Mouse (Mus musculus) Patski (cell line): ENCODE data around the gene Cntnap2. TPM values are rescaled to one million over a fixed set of nuclear protein-coding genes. Genes with fewer than 3 reads are reported as not detected.
"Not testable (repeated sequence)": the region's sequence is repeated elsewhere in the genome, so short reads cannot be mapped to it uniquely, and the experiment has no call there.

Experiments used
- ATAC-seq: fragments of 100-300 bp; one replicate; pipeline ENCODE4 v1.8.0; 2021
- CTCF ChIA-PET: fragments of 350-600 bp; sonication (Branson Sonifier 250); formaldehyde crosslinking; loops from one replicate; lab custom pipeline; 2022; ENCODE audit warnings: inconsistent platforms; lab: Charles Lee
- POLR2A ChIA-PET: fragments of 350-600 bp; sonication (Branson Sonifier 250); formaldehyde crosslinking; loops from one replicate; lab custom pipeline; 2022; ENCODE audit warnings: antibody characterized with exemption, inconsistent platforms; lab: Charles Lee
- DNase-seq: peaks from one replicate; pipeline ENCODE4 v3.0.0-alpha.2; 2011; ENCODE audit warnings: low read depth, low spot score
- H3K27me3 ChIP-seq: fragments of 371-371 bp; one replicate; pipeline ENCODE4 v1.5.1; 2021
- CTCF ChIP-seq: fragments of 100-300 bp; IDR thresholded peaks from one replicate; pipeline ENCODE4 v1.5.1; 2021
- in situ Hi-C: fragments of 300-500 bp; cut with MboI; formaldehyde crosslinking; loops from 3 replicates; pipeline ENCODE4 v1.11.1; 2018; ENCODE audit warnings: low pct_unique_long_range_greater_than_20kb, mixed read lengths
- polyA plus RNA-seq: library from polyadenylated mRNA; unstranded; gene quantifications from one replicate; pipeline ENCODE4 v1.2.3, GENCODE M21; 2021

Gene Cntnap2
- polyA plus RNA-seq, 1 experiment from 2014 or later: 0.01 TPM

- in situ Hi-C loops: no loop called here
- DNase-seq (no peak), ATAC-seq (no peak)
- no peaks in the 10 kb centered on the region for H3K27me3 ChIP-seq
- POLR2A ChIA-PET: no interaction called here
- TF ChIP-seq CTCF: no peak
- CTCF ChIA-PET: no interaction called here
Observed at GRCm38 (mm10) chr6:47044385-47045200, 1985.4 kb downstream of the Cntnap2 start.

GRCm38 (mm10) chr6:47049051-47049450 is 1989.9 kb downstream of the Cntnap2 start:
- DNase-seq: no peak
- no peak for ATAC-seq
- in situ Hi-C loops: no loop called here
- ChIA-PET POLR2A (no interaction called here), CTCF (no interaction called here)
- H3K27me3 ChIP-seq: no peaks in the 10 kb centered on the region
- TF ChIP-seq CTCF: no peak

GRCm38 (mm10) chr6:47050319-47051222 is 1991.4 kb downstream of the Cntnap2 start:
- ATAC-seq (no peak), DNase-seq (no peak)
- TF ChIP-seq CTCF: no peak
- ChIA-PET CTCF (no interaction called here), POLR2A (no interaction called here)
- no peaks in the 10 kb centered on the region for H3K27me3 ChIP-seq
- in situ Hi-C loops: no loop called here

- in situ Hi-C loops: no loop called here
- ATAC-seq (no peak), DNase-seq (no peak)
- ChIA-PET POLR2A (no interaction called here), CTCF (interaction anchor here (1.5 kb wide), 1 partner anchor 9 kb away, joined by 3 read pairs; no protein-coding TSS in a partner anchor)
- H3K27me3 ChIP-seq: peaks cover 3% of the 10 kb centered on the region
- TF ChIP-seq CTCF: no peak
Observed at GRCm38 (mm10) chr6:47061341-47061740, 2002.2 kb downstream of the Cntnap2 start.

- CTCF ChIA-PET: no interaction called here
- no peak for ATAC-seq
- TF ChIP-seq CTCF: no peak
- H3K27me3 ChIP-seq: peaks cover 4% of the 10 kb centered on the region
- POLR2A ChIA-PET: no interaction called here
- DNase-seq: no peak
- in situ Hi-C loops: no loop called here
Observed at GRCm38 (mm10) chr6:47089998-47090397, 2030.8 kb downstream of the Cntnap2 start.

GRCm38 (mm10) chr6:47104951-47105350 is 2045.8 kb downstream of the Cntnap2 start:
- DNase-seq: no peak
- peaks cover 6% of the 10 kb centered on the region for H3K27me3 ChIP-seq
- no peak for TF ChIP-seq CTCF
- in situ Hi-C loops: no loop called here
- ChIA-PET CTCF (no interaction called here), POLR2A (no interaction called here)
- no peak for ATAC-seq

- no peak for TF ChIP-seq CTCF
- in situ Hi-C loops: no loop called here
- peaks cover 6% of the 10 kb centered on the region for H3K27me3 ChIP-seq
- ATAC-seq (no peak), DNase-seq (no peak)
- ChIA-PET CTCF (no interaction called here), POLR2A (no interaction called here)
Observed at GRCm38 (mm10) chr6:47109582-47110220, 2050.5 kb downstream of the Cntnap2 start.

GRCm38 (mm10) chr6:47134063-47134462 is 2074.9 kb downstream of the Cntnap2 start:
- H3K27me3 ChIP-seq, DNase-seq, in situ Hi-C loops, ATAC-seq, CTCF ChIA-PET, POLR2A ChIA-PET: not testable (repeated sequence)

- POLR2A ChIA-PET, in situ Hi-C loops, H3K27me3 ChIP-seq, CTCF ChIA-PET, DNase-seq, ATAC-seq: not testable (repeated sequence)
Observed at GRCm38 (mm10) chr6:47153018-47153417, 2093.9 kb downstream of the Cntnap2 start.

- POLR2A ChIA-PET, ATAC-seq, DNase-seq, in situ Hi-C loops, H3K27me3 ChIP-seq: not testable (repeated sequence)
- CTCF ChIA-PET: interaction anchor here (1.0 kb wide), 1 partner anchor 13 kb away, joined by 3 read pairs; no protein-coding TSS in a partner anchor
Observed at GRCm38 (mm10) chr6:47174580-47175294, 2115.6 kb downstream of the Cntnap2 start.
